Mouse (Mus musculus) liver, postnatal 0 days (tissue): ENCODE results near the gene Gm35549.
"Not testable (repeated sequence)": the region's sequence is repeated elsewhere in the genome, so short reads cannot be mapped to it uniquely, and the experiment has no call there.

Experiments
- CTCF ChIP-seq: sonication (generic); IDR thresholded peaks from 2 replicates; pipeline ENCODE4 v1.5.1; 2016; ENCODE audit warnings: antibody characterized with exemption, low read depth
- EP300 ChIP-seq: IDR thresholded peaks from 2 replicates; pipeline ENCODE4 v1.6.1; 2016; ENCODE audit warnings: antibody characterized with exemption, low read depth, mild to moderate bottlenecking

GRCm38 (mm10) chr9:122855141-122855540 is 11.3 kb upstream of the Gm35549 start:
- not testable (repeated sequence) for TF ChIP-seq EP300, CTCF
